Mouse (Mus musculus) liver, adult 2 months (tissue): ENCODE measurements around the gene Ints14.

Experiments used
- CTCF ChIP-seq: fragments of 200-500 bp; IDR thresholded peaks from 2 replicates; pipeline ENCODE4 v1.5.1; 2011; ENCODE audit warnings: low read depth, low read length, control low read depth
- POLR2A ChIP-seq: fragments of 200-500 bp; IDR thresholded peaks from 2 replicates; pipeline ENCODE4 v1.6.1; 2011; ENCODE audit warnings: low read length, control low read depth; ENCODE audit not compliant: insufficient read depth; ENCODE audit errors: extremely low read depth

- TF ChIP-seq POLR2A = no peak
- TF ChIP-seq CTCF = no peak
Measured at GRCm38 (mm10) chr9:65017896-65018295, 57.2 kb downstream of the Ints14 start.
